Mouse (Mus musculus) ES-E14 (cell line): ENCODE results near the gene Gabrg2.

Experiments
- CHD2 ChIP-seq: IDR thresholded peaks from 2 replicates; pipeline ENCODE4 v1.6.1; 2014; ENCODE audit warnings: mild to moderate bottlenecking, low read depth, low read length, inconsistent platforms
- HCFC1 ChIP-seq: IDR thresholded peaks from 2 replicates; pipeline ENCODE4 v1.6.1; 2012; ENCODE audit warnings: low read length, inconsistent platforms, borderline replicate concordance; ENCODE audit not compliant: insufficient read depth
- MAFK ChIP-seq: IDR thresholded peaks from 2 replicates; pipeline ENCODE4 v1.6.1; 2014; ENCODE audit warnings: mild to moderate bottlenecking, low read depth, low read length, inconsistent platforms; ENCODE audit not compliant: insufficient read depth
- ZC3H11A ChIP-seq: IDR thresholded peaks from 2 replicates; pipeline ENCODE4 v1.6.1; 2012; ENCODE audit warnings: low read depth, mild to moderate bottlenecking, inconsistent platforms, low read length, borderline replicate concordance
- ZNF384 ChIP-seq: IDR thresholded peaks from 2 replicates; pipeline ENCODE4 v1.6.1; 2012; ENCODE audit warnings: low read depth, low read length, inconsistent platforms

DNA sequence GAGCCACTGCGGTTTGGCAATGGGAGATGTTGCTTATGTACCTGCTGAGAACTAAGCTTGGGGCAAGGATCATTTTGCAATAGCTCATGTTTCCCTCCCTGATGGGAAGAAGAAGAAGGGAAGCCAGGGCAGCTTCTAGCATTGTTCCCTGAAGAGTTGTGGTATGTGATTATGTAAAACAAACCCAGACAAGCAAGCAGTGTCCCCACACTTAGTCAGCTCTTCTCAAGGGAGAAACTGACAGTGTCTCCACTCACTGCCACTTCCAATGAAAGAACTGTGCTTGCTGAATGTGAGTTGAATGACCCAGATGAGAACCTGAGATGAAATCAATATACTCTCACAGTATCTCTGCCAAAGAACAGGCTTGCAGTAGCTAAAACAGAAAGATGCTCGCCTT lies 62.7 kb downstream of the Gabrg2 start:
- TF ChIP-seq HCFC1 (no peak), CHD2 (no peak), ZNF384 (no peak), ZC3H11A (no peak), MAFK (no peak)
